Mouse (Mus musculus): ENCODE results near the gene Fndc3b.

GRCm38 (mm10) chr3:27744754-27745153, 33.6 kb upstream of the Fndc3b start:
- TF ChIP-seq CTCF (IDR thresholded peaks at IDR 0.05; ENCODE audit: borderline replicate concordance, insufficient read depth, low read length) (no peak), POLR2A (IDR thresholded peaks at IDR 0.05; ENCODE audit: low read depth, low read length) (no peak)

Data from embryonic fibroblast, embryonic 13.5 days (primary cell).